Mouse (Mus musculus): ENCODE data around the gene Tmem145. TPM values are rescaled to one million over a fixed set of nuclear protein-coding genes. Genes with fewer than 3 reads are reported as not detected.

The Tmem145 gene
- total RNA-seq, 2 experiments from 2014 or later, result 66.4 to 70.3 TPM

DNA sequence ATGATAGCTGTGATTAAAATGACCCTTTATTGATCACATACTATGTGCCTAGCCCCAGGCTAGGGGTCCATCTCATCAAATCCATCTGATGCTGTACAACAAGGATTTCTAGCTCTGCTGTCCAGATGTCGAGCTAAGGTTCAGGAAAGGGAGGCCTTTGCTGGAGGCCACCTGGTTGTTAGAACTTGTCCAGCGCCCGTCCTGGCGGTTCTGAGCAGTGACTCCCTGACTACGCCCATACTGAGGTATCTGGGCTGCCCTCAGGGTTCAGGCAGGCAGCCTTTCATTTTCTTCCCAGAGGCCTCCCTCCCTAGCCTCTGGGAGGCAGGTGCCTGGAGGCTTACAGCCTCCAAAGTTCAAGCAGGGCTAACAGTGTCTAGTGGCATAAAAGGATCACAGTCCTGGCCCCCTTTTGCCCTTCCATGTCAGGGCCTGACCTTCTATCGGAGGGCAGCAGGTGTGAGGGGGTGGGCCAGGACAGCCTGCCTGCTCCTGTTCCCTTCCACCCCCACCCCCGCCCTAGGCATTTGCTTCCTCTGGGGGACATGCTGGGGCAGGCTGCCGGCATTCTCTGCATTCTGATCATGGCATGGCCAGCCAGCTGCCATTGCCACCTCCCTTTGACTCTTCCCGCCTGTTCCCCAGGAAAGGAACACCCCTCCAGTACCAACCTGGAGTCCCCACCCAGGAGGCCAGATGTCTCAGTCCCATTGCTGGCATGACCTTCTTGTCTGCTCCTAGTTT lies 30.2 kb upstream of the Tmem145 start:
- DNase-seq (ENCODE audit: low spot score in 2 of 2), result peak in 1 of 2 experiments; percentile 5

- DNase-seq (ENCODE audit: low spot score in 2 of 2), result no peak
These were observed 28.5 kb upstream of the Tmem145 start for GRCm38 (mm10) chr7:25277405-25277804.

GRCm38 (mm10) chr7:25277998-25278340 lies 27.9 kb upstream of the Tmem145 start:
- DNase-seq (ENCODE audit: low spot score in 2 of 2), result no peak

DNA sequence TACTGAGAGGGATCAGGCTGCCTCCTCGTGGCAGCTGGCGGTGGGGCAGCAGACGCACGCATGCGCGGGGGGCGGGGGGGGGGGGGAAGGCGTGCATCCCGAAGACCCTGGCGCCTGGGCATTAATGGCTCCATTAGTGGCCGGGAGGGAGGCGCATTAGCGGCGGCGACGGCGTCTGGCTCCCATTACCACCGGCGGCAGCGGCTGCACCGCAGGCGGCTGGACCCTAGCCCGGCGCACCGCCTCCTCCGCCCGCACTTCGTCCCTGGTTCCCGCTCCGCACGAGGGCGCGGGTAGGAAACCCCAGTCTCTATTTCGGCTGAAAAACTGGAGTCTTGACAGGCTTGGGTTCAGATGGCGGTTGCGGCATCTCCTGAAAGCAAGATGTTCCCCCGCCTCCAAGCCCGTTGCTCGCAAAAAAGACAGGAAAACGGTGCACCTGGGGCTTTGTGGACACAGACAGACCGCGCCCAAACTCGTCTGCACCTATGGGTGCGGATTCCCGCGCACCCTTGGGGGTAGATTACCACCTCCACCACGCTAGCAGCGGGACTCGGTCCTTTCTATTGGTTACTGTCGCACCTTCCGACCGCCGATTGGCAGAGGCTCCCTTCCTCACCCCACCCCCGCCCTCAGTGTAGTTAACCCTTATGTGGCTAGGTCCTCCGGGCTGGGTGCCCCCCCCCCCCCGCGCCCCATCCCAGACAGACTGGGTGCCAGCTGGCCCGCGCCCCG lies 27.4 kb upstream of the Tmem145 start:
- peak; percentile 81 to 86 for DNase-seq (ENCODE audit: low spot score in 2 of 2)

DNA sequence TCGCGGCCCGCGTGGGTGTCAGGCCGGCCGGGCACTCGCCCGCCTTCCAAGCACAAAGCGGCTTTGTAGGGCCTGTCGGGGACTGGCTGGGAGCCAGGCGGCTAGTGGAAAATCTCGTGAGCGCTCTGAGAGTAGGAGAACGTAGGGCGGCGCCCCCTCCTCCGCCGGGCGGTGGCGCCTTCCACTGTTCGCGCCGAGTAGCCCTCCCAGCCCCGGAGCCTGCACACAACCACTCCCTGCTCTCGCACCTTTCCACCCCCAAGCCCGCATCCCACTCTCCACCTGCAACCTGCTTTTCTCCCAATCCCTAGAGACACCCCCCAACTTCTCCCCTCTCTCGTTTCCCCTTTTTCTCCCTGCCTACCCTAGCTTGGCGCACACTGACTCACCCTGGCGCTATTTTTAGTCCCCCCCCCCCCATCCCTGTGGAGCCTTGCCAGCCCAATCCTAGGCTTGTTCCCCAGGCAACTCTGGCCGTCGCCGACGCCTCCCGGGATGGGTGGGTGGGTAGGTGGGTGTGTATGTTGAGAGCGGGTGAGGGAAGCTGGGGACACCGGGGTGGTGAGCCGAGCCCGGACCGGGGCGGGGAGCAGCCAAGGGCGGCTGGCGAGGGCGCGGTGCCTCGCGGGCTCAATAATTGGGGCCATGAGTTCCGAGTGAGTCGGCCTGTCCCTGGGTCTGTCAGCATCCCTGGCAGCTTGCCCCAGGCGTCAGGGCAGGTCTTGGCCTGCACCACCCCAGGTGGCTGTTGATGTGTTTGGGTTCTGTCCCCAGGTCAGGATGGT lies 26.6 kb upstream of the Tmem145 start:
- peak; percentile 93 to 95 for DNase-seq (ENCODE audit: low spot score in 2 of 2)

DNA sequence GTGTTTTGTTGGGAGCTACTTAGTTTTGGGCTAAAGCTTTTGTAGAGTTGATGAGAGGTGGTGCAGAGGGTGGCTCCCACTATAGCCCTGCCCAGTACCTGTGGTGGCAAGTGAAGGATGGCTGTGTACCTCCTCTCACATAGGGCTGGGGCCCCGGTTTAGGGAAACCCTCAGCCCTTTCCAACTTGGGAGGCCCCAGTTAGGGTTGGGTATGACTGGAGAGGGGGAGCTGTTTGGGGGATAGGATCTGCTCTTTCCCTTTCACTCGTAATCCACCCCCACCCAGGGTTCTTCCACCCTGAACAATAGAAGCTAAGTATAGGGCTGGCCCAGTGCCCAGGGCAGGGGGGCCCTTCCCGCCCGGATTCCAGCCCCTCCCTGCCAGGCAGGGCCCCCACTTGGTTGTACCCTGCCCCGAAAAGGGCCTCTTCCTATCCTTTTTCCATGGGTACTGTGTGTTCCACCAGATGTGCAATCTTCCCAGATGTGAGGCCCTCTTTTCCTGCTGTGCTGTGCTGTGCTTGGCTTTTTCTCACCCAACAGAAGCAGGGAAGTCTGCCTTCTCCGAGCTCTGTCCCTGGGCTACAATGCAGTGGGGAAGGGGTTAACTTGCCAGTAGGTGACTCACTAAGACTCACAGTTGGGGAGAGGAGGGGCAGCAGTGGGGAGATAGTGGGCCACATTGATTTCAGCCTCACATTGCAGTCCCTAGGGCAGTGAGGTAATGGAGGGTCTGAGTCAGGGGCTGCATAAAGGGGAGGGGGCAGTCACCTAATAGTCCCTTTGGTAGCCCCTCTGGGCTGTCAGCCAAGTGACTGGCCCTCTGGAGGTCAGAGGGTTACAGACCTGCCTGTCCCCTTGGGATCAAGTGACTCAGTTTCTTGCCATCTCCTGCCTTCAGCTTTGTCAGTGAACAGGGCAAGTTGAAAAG lies 25.8 kb upstream of the Tmem145 start:
- peak; percentile 54 to 62 for DNase-seq (ENCODE audit: low spot score in 2 of 2)

DNA sequence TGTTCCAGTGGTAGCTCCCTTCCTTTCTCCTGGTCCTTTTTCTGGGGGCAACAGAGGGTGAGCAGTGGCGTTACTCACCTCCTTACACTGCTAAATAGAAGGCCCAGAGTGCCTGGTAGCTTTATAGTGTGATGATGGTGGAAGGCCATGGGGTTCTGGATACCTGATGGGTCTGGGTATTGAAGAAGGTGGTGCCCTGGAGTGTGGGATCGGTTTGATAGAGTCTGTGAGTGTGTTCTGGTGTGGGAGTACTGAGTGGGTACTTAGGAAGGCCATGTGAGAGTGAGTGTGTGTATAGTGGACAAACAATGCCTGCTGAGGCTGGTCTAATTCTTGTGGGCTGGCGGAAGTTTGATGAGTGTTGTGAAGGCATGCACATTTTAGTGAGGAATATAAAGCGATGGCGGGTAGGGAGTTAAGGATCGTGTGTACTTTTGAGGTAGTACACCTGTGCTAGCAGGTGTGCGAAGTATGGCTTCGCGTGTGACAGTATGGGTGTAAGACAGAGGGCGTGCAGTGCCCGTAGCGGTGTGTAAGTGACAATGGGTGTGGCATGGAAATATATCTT lies 24.7 kb upstream of the Tmem145 start:
- DNase-seq (ENCODE audit: low spot score in 2 of 2), result peak in 1 of 2 experiments; percentile 51

DNA sequence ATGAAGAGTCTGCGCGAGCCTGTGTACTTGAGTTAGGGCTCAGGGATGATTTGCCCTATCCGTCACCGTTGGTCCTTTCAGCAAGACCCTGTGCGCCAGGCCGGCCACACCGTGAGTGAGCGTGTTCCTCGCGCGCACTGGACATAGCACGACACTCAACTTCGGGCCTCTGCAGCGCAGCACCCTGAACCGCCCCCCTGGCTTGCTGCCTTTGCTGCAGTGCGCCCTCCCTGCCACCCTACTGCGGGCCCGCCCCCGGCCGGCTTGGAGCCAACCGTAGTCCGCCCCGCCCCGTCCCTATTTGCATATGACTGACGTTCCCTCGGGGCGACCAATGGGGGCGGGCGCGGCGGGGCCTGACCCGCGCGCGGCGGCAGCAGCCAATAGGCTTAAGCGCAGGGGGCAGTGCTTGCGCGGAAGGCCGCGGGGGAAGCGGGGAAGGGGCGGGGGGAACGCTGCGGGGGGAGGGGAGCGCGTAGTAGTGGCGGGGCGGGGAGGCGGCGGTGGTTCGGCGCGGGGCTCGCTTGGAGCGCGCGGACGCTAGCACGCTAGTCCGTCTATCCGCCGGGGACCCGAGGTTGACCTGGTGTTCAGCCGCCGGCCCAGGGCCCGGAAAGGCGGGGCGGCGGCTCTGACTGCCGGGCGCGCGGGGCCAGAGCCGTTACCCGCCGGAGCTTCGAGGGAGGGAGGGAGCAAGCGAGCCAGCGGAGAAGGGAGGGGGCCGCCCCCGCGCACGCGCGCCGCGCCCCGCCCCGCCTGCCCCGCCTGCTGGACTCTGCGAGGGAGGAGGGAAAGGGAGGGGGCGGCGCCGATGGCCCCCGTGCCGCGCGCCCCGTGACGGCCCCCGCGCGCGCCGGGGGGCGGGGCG lies 23.9 kb upstream of the Tmem145 start:
- DNase-seq (ENCODE audit: low spot score in 2 of 2), result peak; percentile 96 to 98

DNA sequence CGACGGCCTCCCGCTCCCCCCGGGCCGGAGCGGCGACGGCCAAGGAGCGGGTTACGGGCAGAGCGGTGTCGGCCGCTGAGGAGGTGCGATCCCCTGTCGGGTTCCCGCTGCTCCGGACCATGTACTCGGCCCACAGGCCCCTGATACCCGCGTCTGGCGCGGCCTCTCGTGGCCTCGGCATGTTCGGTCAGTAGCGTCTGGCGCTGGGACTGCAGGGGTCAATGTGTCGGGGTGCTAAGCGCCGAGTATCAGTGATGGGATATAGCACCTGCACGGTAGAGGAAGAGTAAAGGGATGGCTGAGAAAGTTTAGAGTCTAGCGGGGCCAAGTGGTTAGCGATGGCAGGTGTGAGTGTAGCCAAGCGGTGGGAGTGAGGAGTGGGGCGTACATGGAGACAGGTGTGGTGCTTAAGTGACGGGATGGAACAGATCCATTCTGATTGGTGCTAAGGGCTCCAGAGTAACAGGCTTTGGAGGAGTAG lies 23.1 kb upstream of the Tmem145 start:
- peak; percentile 49 to 70 for DNase-seq (ENCODE audit: low spot score in 2 of 2)

DNA sequence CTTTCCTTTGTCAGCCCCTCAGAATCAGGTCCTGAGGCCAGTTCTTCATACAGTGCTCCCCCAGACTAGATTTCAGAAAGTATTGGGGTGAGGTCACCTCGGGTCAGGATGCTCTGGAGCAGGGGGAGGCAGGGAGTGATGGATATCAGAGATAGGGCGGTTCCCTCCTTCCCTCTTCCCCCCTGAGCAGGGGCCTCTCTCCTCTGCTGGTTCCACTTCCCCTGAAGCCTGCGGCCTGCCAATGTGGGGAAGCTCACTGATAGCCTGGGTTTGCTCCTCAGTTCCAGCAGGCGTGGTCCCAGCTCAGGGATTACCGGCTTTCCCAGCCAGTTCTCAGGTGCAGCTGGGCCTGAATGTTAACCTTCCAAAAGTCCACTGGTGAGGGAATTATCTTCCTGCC lies 22.3 kb upstream of the Tmem145 start:
- DNase-seq (ENCODE audit: low spot score in 2 of 2), result peak; percentile 21 to 29

GRCm38 (mm10) chr7:25284171-25284570 lies 21.7 kb upstream of the Tmem145 start:
- DNase-seq (ENCODE audit: low spot score in 2 of 2), result no peak

DNA sequence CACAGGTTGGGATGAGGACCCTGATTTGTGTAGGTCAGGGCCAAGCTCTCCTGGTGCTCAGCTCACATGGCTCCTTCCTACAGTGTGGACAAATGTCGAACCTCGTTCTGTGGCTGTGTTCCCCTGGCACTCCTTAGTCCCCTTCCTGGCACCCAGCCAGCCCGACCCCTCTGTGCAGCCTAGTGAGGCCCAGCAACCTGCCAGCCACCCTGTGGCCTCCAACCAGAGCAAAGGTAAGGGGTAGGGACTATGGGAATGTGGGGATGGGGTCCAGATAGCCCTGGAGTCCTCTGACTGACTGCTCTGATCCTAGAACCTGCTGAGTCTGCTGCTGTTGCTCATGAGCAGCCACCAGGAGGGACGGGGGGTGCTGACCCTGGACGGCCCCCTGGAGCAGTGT lies 21.1 kb upstream of the Tmem145 start:
- peak in 1 of 2 experiments; percentile 27 for DNase-seq (ENCODE audit: low spot score in 2 of 2)

GRCm38 (mm10) chr7:25285511-25286238 lies 20.2 kb upstream of the Tmem145 start:
- no peak for DNase-seq (ENCODE audit: low spot score in 2 of 2)

DNA sequence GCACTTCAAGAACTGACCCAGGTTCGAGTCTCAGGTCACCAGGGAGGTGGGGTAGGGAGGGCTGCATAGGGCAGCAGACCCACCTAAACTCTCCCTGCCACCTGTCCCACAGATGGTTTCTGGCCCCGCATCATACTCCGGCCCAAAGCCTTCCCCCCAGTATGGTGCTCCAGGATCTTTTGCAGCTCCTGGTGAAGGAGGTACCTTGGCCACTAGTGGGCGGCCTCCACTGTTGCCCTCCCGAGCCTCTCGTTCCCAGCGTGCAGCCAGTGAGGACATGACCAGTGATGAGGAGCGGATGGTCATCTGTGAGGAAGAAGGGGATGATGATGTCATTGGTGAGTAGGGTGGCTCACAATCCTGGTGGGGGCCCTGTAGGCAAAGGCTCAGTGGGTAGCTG lies 18.9 kb upstream of the Tmem145 start:
- DNase-seq (ENCODE audit: low spot score in 2 of 2), result no peak

DNA sequence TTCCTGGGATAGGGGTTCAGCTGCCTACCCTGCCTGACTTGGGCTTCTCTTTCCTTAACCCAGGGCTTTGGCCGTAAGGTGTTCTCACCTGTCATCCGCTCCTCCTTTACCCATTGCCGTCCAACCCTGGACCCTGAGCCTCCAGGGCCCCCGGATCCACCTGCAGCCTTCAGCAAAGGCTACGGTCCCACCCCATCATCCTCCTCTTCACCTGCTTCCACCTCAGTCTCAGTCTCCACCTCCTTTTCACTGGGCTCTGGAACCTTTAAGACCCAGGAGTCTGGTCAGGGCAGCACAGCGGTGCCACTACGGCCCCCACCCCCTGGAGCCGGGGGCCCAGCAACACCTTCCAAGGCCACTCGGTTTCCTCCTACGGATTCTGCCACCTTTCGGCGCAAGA lies 17.9 kb upstream of the Tmem145 start:
- no peak for DNase-seq (ENCODE audit: low spot score in 2 of 2)

DNA sequence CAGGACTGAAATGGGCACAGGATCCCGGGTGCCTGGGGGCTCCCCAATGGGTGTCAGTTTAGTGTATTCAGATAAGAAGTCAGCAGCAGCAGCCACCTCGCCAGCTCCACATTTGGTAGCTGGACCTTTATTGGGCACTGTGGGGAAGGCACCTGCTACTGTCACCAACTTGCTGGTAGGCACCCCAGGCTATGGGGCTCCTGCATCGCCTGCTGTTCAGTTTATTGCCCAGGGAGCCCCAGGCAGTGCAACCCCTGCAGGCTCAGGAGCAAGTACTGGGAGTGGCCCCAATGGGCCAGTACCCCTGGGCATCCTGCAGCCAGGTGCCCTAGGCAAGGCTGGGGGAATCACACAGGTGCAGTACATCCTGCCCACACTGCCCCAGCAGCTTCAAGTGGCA lies 17.2 kb upstream of the Tmem145 start:
- no peak for DNase-seq (ENCODE audit: low spot score in 2 of 2)

DNA sequence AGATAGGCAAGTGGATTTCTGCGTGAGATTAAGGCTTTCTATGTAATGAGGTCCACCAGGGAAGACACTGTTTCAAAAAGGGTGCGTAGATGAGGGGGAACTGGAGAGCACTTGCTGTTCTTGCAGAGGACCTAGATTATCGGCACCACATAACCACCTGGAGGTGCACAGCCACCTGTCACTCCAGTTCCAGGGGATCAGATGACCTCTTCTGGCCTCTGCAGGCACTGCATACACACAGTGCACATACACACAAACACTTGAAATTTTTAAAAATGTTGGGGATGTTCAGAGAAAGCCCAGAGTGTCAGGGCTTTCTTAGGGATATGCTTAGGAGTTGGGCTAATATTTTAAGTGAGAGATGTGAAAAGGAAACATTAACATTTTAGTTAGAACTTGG lies 16.0 kb upstream of the Tmem145 start:
- no peak for DNase-seq (ENCODE audit: low spot score in 2 of 2)

GRCm38 (mm10) chr7:25290463-25290862 lies 15.4 kb upstream of the Tmem145 start:
- DNase-seq (ENCODE audit: low spot score in 2 of 2), result no peak

GRCm38 (mm10) chr7:25290911-25291310 lies 15.0 kb upstream of the Tmem145 start:
- DNase-seq (ENCODE audit: low spot score in 2 of 2), result peak in 1 of 2 experiments; percentile 50
